Mouse (Mus musculus) gastrocnemius, postnatal 4 days (tissue): ENCODE measurements around the gene Ankrd9. TPM values are rescaled to one million over a fixed set of nuclear protein-coding genes. Genes with fewer than 3 reads are reported as not detected.

Experiments used
- total RNA-seq, 2 experiments: library from RNA; stranded (reverse); gene quantifications; 2 replicates each; pipeline ENCODE4 v1.2.3; 2021

Ankrd9 gene
- total RNA-seq, 2 experiments from 2014 or later, result 12.9 to 17.5 TPM

Other genes starting within 250 kb of the Ankrd9 start
- gene Wdr20, start 241.1 kb downstream of the Ankrd9 start, total RNA-seq, result 10 to 100 TPM; 24.6 to 34.2 TPM
- gene Mok, start 138.1 kb downstream of the Ankrd9 start, total RNA-seq, result under 1 TPM; 0.34 to 0.91 TPM
- 1 to 10 TPM; 7.4 to 8.0 TPM for gene Zfp839, start 128.8 kb downstream of the Ankrd9 start, total RNA-seq
- 10 to 100 TPM; 40.5 to 41.9 TPM for gene Cinp, start 89.9 kb downstream of the Ankrd9 start, total RNA-seq
- gene Tecpr2, start 89.8 kb downstream of the Ankrd9 start, total RNA-seq, result 1 to 10 TPM; 4.8 to 5.4 TPM
- gene Rcor1, start 60.3 kb upstream of the Ankrd9 start, total RNA-seq, result 10 to 100 TPM; 27.1 to 27.2 TPM
- gene Traf3, start 187.3 kb upstream of the Ankrd9 start, total RNA-seq, result 10 to 100 TPM; 31.4 to 36.9 TPM
- gene 4930595D18Rik, start 205.5 kb upstream of the Ankrd9 start, total RNA-seq, result under 1 TPM in 1 of 2 experiments, not detected in 1; 0.34 TPM